Mouse (Mus musculus): ENCODE data around the gene Socs1.

DNA sequence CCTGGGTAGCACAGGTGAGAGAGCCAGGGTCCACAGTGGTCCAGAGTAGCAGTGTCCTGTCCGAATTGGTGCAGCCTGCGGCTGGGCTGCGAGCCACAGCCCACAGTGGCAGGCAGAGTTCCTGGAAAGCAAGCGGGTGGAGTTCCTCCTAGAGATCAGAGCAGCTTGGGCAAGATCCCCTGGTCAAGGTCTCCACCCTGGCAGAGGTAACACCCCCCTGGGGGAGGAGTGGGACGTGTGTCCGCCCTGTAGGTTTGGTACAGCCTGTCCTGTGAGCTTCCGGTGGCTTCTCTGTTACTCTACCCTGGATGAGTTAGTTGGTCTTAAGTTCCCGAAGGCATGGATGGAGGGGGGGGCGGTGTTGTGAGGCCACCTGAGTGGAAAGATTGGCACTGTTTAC lies 16.5 kb downstream of the Socs1 start:
- TF ChIP-seq CTCF (IDR thresholded peaks at IDR 0.05; ENCODE audit: control insufficient read depth, insufficient read depth, insufficient replicate concordance, low read depth, low read length) (no peak), POLR2A (IDR thresholded peaks at IDR 0.05; ENCODE audit: control insufficient read depth, low read depth, low read length) (no peak)

All from testis, adult 2 months (tissue).